Mouse (Mus musculus) urinary bladder, adult 2 months (tissue): ENCODE results near the gene Atl1. TPM values are rescaled to one million over a fixed set of nuclear protein-coding genes. Genes with fewer than 3 reads are reported as not detected.

Experiments used
- DNase-seq: peaks from one replicate; pipeline ENCODE4 v3.0.0; 2022; ENCODE audit warnings: low spot score
- polyA plus RNA-seq: library from polyadenylated mRNA; depleted of rRNA; stranded (reverse); fragments of >200 nt; gene quantifications from 2 replicates; pipeline ENCODE4 v1.2.3, GENCODE M21; 2012

Atl1 gene
- polyA plus RNA-seq, 1 experiment = 6.8 TPM

GRCm38 (mm10) chr12:69884053-69884452, 8.4 kb upstream of the Atl1 start:
- DNase-seq = no peak

- DNase-seq = no peak
These were observed 7.1 kb upstream of the Atl1 start for GRCm38 (mm10) chr12:69885170-69885923.

- DNase-seq = no peak
These were observed 4.6 kb upstream of the Atl1 start for GRCm38 (mm10) chr12:69887776-69888175.

GRCm38 (mm10) chr12:69888345-69888744, 4.1 kb upstream of the Atl1 start:
- DNase-seq = no peak

- no peak for DNase-seq
These were observed 2.4 kb upstream of the Atl1 start for GRCm38 (mm10) chr12:69890051-69890450.

- no peak for DNase-seq
These were observed 1.9 kb upstream of the Atl1 start for GRCm38 (mm10) chr12:69890476-69890875.

- no peak for DNase-seq
These were observed 693 bp upstream of the Atl1 start for GRCm38 (mm10) chr12:69891721-69892120.

- DNase-seq = no peak
These were observed 1.5 kb downstream of the Atl1 start for GRCm38 (mm10) chr12:69893927-69894326.

GRCm38 (mm10) chr12:69895046-69895445, 2.6 kb downstream of the Atl1 start:
- DNase-seq = no peak

GRCm38 (mm10) chr12:69898119-69898518, 5.7 kb downstream of the Atl1 start:
- no peak for DNase-seq

GRCm38 (mm10) chr12:69904991-69905390, 12.6 kb downstream of the Atl1 start:
- no peak for DNase-seq

GRCm38 (mm10) chr12:69907667-69908510, 15.5 kb downstream of the Atl1 start:
- DNase-seq = no peak

- no peak for DNase-seq
These were observed 16.1 kb downstream of the Atl1 start for GRCm38 (mm10) chr12:69908511-69908900.

- no peak for DNase-seq
These were observed 19.5 kb downstream of the Atl1 start for GRCm38 (mm10) chr12:69911906-69912305.

- DNase-seq = no peak
These were observed 20.3 kb downstream of the Atl1 start for GRCm38 (mm10) chr12:69912737-69913136.

- no peak for DNase-seq
These were observed 25.5 kb downstream of the Atl1 start for GRCm38 (mm10) chr12:69917870-69918269.

- DNase-seq = no peak
These were observed 29.7 kb downstream of the Atl1 start for GRCm38 (mm10) chr12:69922099-69922498.

- DNase-seq = no peak
These were observed 30.7 kb downstream of the Atl1 start for GRCm38 (mm10) chr12:69923128-69923527.

- DNase-seq = no peak
These were observed 31.2 kb downstream of the Atl1 start for GRCm38 (mm10) chr12:69923603-69924002.

- no peak for DNase-seq
These were observed 31.6 kb downstream of the Atl1 start for GRCm38 (mm10) chr12:69924012-69924411.

- DNase-seq = no peak
These were observed 34.3 kb downstream of the Atl1 start for GRCm38 (mm10) chr12:69926716-69927115.

- no peak for DNase-seq
These were observed 45.3 kb downstream of the Atl1 start for GRCm38 (mm10) chr12:69937731-69938130.

- no peak for DNase-seq
These were observed 46.9 kb downstream of the Atl1 start for GRCm38 (mm10) chr12:69939291-69939690.
